Comparison of ENCODE assay signal across 16 mouse cellular contexts in the genomic region with DNA sequence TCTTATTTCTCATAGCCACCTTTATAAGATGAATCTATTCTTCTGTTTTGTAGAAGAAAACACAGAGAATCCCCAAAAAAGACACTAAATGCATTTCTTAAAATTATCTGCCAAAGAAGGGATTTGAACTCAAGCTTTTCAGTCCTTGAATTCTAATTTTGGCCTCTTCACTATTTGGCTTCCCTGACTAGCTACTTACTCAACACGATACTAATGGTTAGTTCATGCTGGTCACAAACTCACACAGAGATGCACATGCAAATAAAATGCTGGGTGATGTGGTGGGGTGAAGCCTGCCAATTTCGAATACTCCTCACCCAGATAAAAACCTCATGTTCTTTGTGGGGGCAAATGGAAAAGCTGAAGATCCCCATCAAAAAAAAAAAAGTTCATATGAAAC.
"Had no signal": no experiment of that assay in that cellular context is flagged by ENCODE, and none has a peak within 500 bp of the region (broad histone marks: within the 10 kb centered on the region; RNA-seq: fewer than 3 reads in every experiment).

No protein-coding gene starts in this region.

- DNase-seq: retina, postnatal 1 day; right cerebral cortex, adult 18-20 months; right cerebral cortex, postnatal 14 days; right cerebral cortex, postnatal 25 days; right cerebral cortex, postnatal 4 days; spleen, adult 18-20 months; thymus, adult 18-20 months; thymus, adult 2 months; thymus, postnatal 14 days; thymus, postnatal 25 days; thymus, postnatal 36 days; thymus, postnatal 4 days had no signal

- H3K4me3 ChIP-seq: neural tube, embryonic 13.5 days; neural tube, embryonic 15.5 days; stomach, embryonic 15.5 days had no signal

- H3K9me3 ChIP-seq: neural tube, embryonic 13.5 days; neural tube, embryonic 15.5 days; stomach, embryonic 15.5 days had no signal

- H3K9ac ChIP-seq: neural tube, embryonic 13.5 days; neural tube, embryonic 15.5 days; stomach, embryonic 15.5 days had no signal

- H3K4me1 ChIP-seq: neural tube, embryonic 13.5 days; neural tube, embryonic 15.5 days; stomach, embryonic 15.5 days had no signal

- H3K36me3 ChIP-seq: neural tube, embryonic 13.5 days; neural tube, embryonic 15.5 days; stomach, embryonic 15.5 days had no signal

- H3K27ac ChIP-seq: neural tube, embryonic 13.5 days; neural tube, embryonic 15.5 days; stomach, embryonic 15.5 days; stomach, postnatal 0 days had no signal

- H3K4me2 ChIP-seq: neural tube, embryonic 13.5 days; neural tube, embryonic 15.5 days; stomach, embryonic 15.5 days had no signal

- H3K27me3 ChIP-seq: neural tube, embryonic 13.5 days; neural tube, embryonic 15.5 days; stomach, embryonic 15.5 days had no signal
